Mouse (Mus musculus) E14TG2a.4 (cell line): ENCODE data around the gene Tstd1.

Source experiments
- CTCF ChIP-seq: conservative IDR thresholded peaks from 2 replicates; pipeline ENCODE4 v1.5.1; 2014; ENCODE audit warnings: low read length
- NANOG ChIP-seq: IDR thresholded peaks from 2 replicates; pipeline ENCODE4 v1.6.1; 2014; ENCODE audit warnings: borderline replicate concordance, low read length, mixed read lengths

GRCm38 (mm10) chr1:171369845-171370556 is 48.7 kb upstream of the Tstd1 start, which contains the start of gene Nectin4:
- 0 out of 2 replicates have a peak, but pooled peaks have one; percentile 7 for TF ChIP-seq CTCF
- no peak for TF ChIP-seq NANOG
